Comparison of ENCODE assay signal across 24 mouse cellular contexts in the genomic region with DNA sequence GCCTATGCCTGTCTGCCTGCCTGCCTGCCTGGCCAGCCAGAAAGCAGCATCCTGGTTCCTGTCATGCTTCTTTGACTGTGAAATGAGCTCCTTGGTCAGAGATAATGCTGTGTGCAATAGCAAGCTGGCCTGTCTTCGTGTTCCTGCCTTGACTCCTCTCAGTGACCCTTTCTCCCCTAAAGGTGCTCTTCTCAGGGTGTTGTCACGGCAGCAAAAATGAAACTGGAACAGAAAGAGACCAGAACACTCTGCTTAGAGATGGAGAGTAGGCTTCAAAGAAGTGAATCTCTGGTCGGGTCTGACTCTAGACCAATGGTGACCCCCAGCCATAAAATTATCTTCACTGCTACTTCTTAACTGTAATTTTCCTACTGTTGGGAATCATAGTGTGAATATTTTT. TPM values are rescaled to one million over a fixed set of nuclear protein-coding genes. Genes with fewer than 3 reads are reported as not detected.
DNase-seq lines count a peak whose midpoint lies in the region; ATAC-seq and TF ChIP-seq lines count a peak whose summit lies in the region.
"Had no signal": no experiment of that assay in that cellular context is flagged by ENCODE, and none has a peak within 500 bp of the region (broad histone marks: within the 10 kb centered on the region; RNA-seq: fewer than 3 reads in every experiment).

No protein-coding gene starts in this region.

- H3K9me3 ChIP-seq in megakaryocyte, embryonic 14.5 days = no peaks in the 10 kb centered on the region
- H3K9me3 ChIP-seq: embryonic facial prominence, embryonic 10.5 days; embryonic facial prominence, embryonic 13.5 days; forebrain, embryonic 12.5 days; forebrain, embryonic 15.5 days; heart, embryonic 10.5 days; hindbrain, embryonic 12.5 days; hindbrain, embryonic 15.5 days; intestine, embryonic 15.5 days had no signal

- TF ChIP-seq CTCF in cerebellum, adult 2 months (IDR thresholded peaks at IDR 0.05; ENCODE audit: borderline replicate concordance, insufficient read depth, low read depth, low read length) = no peak
- TF ChIP-seq CTCF in olfactory bulb, adult 2 months (IDR thresholded peaks at IDR 0.05; ENCODE audit: insufficient read depth, low read depth, low read length) = no peak

- WGBS in cerebellum, adult 2 months = 57% methylated on average over 3 of the region's 3 CpGs
- 62% methylated on average over 3 of the region's 3 CpGs for WGBS in olfactory bulb, adult 2 months

- no peak for ATAC-seq in megakaryocyte, adult 5-6 weeks (ENCODE audit: poor library complexity, severe bottlenecking)
- ATAC-seq: forebrain, embryonic 15.5 days; intestine, embryonic 15.5 days had no signal

- 0 out of 2 replicates have a peak overlapping the region, but pooled peaks have one; percentile 57 for H3K27ac ChIP-seq in cerebellum, adult 2 months (ENCODE audit: insufficient read depth, low read length)
- H3K27ac ChIP-seq in olfactory bulb, adult 2 months (ENCODE audit: insufficient read depth, low read depth, low read length) = 0 out of 2 replicates have a peak overlapping the region, but pooled peaks have one; percentile 46
- H3K27ac ChIP-seq: embryonic facial prominence, embryonic 10.5 days; embryonic facial prominence, embryonic 13.5 days; forebrain, embryonic 12.5 days; forebrain, embryonic 15.5 days; heart, adult 2 months; heart, embryonic 10.5 days; hindbrain, embryonic 12.5 days; hindbrain, embryonic 15.5 days; intestine, embryonic 15.5 days had no signal

- no peak for DNase-seq in cerebellum, adult 2 months
- DNase-seq in cerebellum, adult 9-10 months = no peak
- no peak for DNase-seq in kidney, postnatal 25 days
- DNase-seq: adrenal gland, adult 2 months; adrenal gland, postnatal 14 days; B cell, adult 2 months; embryo, embryonic 11 days; gastrocnemius, postnatal 10 days; gastrocnemius, postnatal 36 days; heart, adult 2 months had no signal

- peaks cover 2% of the 10 kb centered on the region for H3K36me3 ChIP-seq in megakaryocyte, embryonic 14.5 days (replicated peaks; ENCODE audit: low read length)
- H3K36me3 ChIP-seq: embryonic facial prominence, embryonic 10.5 days; embryonic facial prominence, embryonic 13.5 days; forebrain, embryonic 12.5 days; forebrain, embryonic 15.5 days; heart, embryonic 10.5 days; hindbrain, embryonic 12.5 days; hindbrain, embryonic 15.5 days; intestine, embryonic 15.5 days had no signal

- peaks cover 28% of the 10 kb centered on the region for H3K4me1 ChIP-seq in cerebellum, adult 2 months (ENCODE audit: control insufficient read depth, insufficient read depth, low read length)
- peaks cover 54% of the 10 kb centered on the region for H3K4me1 ChIP-seq in megakaryocyte, embryonic 14.5 days
- H3K4me1 ChIP-seq in olfactory bulb, adult 2 months (ENCODE audit: control insufficient read depth, insufficient read depth, low read length) = peaks cover 35% of the 10 kb centered on the region
- H3K4me1 ChIP-seq: embryonic facial prominence, embryonic 10.5 days; forebrain, embryonic 12.5 days; forebrain, embryonic 15.5 days; hindbrain, embryonic 15.5 days had no signal

- TF ChIP-seq POLR2A in cerebellum, adult 2 months (IDR thresholded peaks at IDR 0.05; ENCODE audit: borderline replicate concordance, insufficient read depth, low read length) = no peak
- TF ChIP-seq POLR2A in olfactory bulb, adult 2 months (IDR thresholded peaks at IDR 0.05; ENCODE audit: insufficient read depth, low read depth, low read length) = no peak

- no peaks in the 10 kb centered on the region for H3K27me3 ChIP-seq in cerebellum, adult 2 months (ENCODE audit: control insufficient read depth, insufficient read depth, low read length)
- H3K27me3 ChIP-seq in megakaryocyte, embryonic 14.5 days (replicated peaks) = peaks cover 12% of the 10 kb centered on the region
- H3K27me3 ChIP-seq: forebrain, embryonic 12.5 days; forebrain, embryonic 15.5 days; hindbrain, embryonic 12.5 days; hindbrain, embryonic 15.5 days; intestine, embryonic 15.5 days had no signal

- H3K4me3 ChIP-seq in cerebellum, adult 2 months (replicated peaks; ENCODE audit: insufficient read depth, low read depth, low read length) = no peak overlapping the region
- H3K4me3 ChIP-seq in megakaryocyte, embryonic 14.5 days (replicated peaks) = peak overlapping the region; percentile 42
- H3K4me3 ChIP-seq in olfactory bulb, adult 2 months (ENCODE audit: insufficient read depth, low read depth, low read length) = no peak overlapping the region
- H3K4me3 ChIP-seq: embryonic facial prominence, embryonic 10.5 days; embryonic facial prominence, embryonic 13.5 days; erythroblast, embryonic 14.5 days; forebrain, embryonic 12.5 days; forebrain, embryonic 15.5 days; heart, adult 2 months; heart, embryonic 10.5 days; hindbrain, embryonic 12.5 days; hindbrain, embryonic 15.5 days; intestine, embryonic 15.5 days had no signal

RNA-seq across cellular contexts. Expression of a gene that starts 42.7 kb away (rescaled TPM):
- 67.5 and 71.0 TPM in 2 replicates for polyA plus RNA-seq in cerebellum, adult 2 months (2012; rRNA removed)
- polyA plus RNA-seq in megakaryocyte, embryonic 14.5 days (2012; ENCODE audit: insufficient read depth, low replicate concordance) = 0.42 and 0.81 TPM in 2 replicates
- total RNA-seq in megakaryocyte, adult 5-6 weeks (2015) = 22.2 and 22.3 TPM in 2 replicates
- 33.9 and 34.3 TPM in 2 replicates for total RNA-seq in megakaryocyte, adult 5-6 weeks (2017)
- polyA plus RNA-seq in olfactory bulb, adult 2 months (2012; ENCODE audit: insufficient read depth, insufficient read length, low replicate concordance, missing spikeins) = not detected in 2 replicates

RNA-seq across cellular contexts. Expression of a gene that starts 51.4 kb away (rescaled TPM):
- polyA plus RNA-seq in cerebellum, adult 2 months (2012; rRNA removed) = 21.8 and 22.7 TPM in 2 replicates
- polyA plus RNA-seq in megakaryocyte, embryonic 14.5 days (2012; ENCODE audit: insufficient read depth, low replicate concordance) = 0.06 and 0.41 TPM in 2 replicates
- 0.05 and 0.27 TPM in 2 replicates for total RNA-seq in megakaryocyte, adult 5-6 weeks (2015)
- not detected in 2 replicates for total RNA-seq in megakaryocyte, adult 5-6 weeks (2017)
- not detected in 2 replicates for polyA plus RNA-seq in olfactory bulb, adult 2 months (2012; ENCODE audit: insufficient read depth, insufficient read length, low replicate concordance, missing spikeins)
- total RNA-seq: common myeloid progenitor, adult 5-6 weeks; granulocyte monocyte progenitor cell, adult 5-6 weeks had no signal

Comparison
In these comparisons a context has a peak if more than half of its experiments do, and no peak if none do; other contexts are left out.
1. RNA of a gene that starts 51.4 kb away (polyA plus RNA-seq): 21.8 to 22.7 TPM in cerebellum, adult 2 months; 0.06 to 0.41 TPM in megakaryocyte, embryonic 14.5 days and not detected in olfactory bulb, adult 2 months; every median in the first group is over 10 times any median in the second.